Comparison of ENCODE assay signal across 18 mouse cellular contexts in genomic region chr9:37429326-37429725, GRCm38 (mm10). TPM values are rescaled to one million over a fixed set of nuclear protein-coding genes. Genes with fewer than 3 reads are reported as not detected.
DNase-seq lines count a peak whose midpoint lies in the region; ATAC-seq and TF ChIP-seq lines count a peak whose summit lies in the region.
"Had no signal": no experiment of that assay in that cellular context is flagged by ENCODE, and none has a peak within 500 bp of the region (broad histone marks: within the 10 kb centered on the region; RNA-seq: fewer than 3 reads in every experiment).

No protein-coding gene starts in this region.

- no peaks in the 10 kb centered on the region for H3K36me3 ChIP-seq in midbrain, embryonic 11.5 days (ENCODE audit: control insufficient read depth, insufficient read depth, low read length)
- no peaks in the 10 kb centered on the region for H3K36me3 ChIP-seq in midbrain, embryonic 15.5 days (replicated peaks)
- H3K36me3 ChIP-seq in ES-Bruce4 (ENCODE audit: control insufficient read depth, insufficient read depth, low read length, poor library complexity, severe bottlenecking): no peaks in the 10 kb centered on the region
- no peaks in the 10 kb centered on the region for H3K36me3 ChIP-seq in hindbrain, embryonic 10.5 days
- H3K36me3 ChIP-seq in neural tube, embryonic 13.5 days: no peaks in the 10 kb centered on the region
- H3K36me3 ChIP-seq: limb, embryonic 10.5 days; stomach, embryonic 15.5 days had no signal

- H3K4me3 ChIP-seq in midbrain, embryonic 11.5 days (ENCODE audit: low read depth, low read length): no peak overlapping the region
- no peak overlapping the region for H3K4me3 ChIP-seq in midbrain, embryonic 15.5 days
- H3K4me3 ChIP-seq in ES-Bruce4 (ENCODE audit: low read depth, low read length): peak overlapping the region; percentile 6; the same call in 1 of the 2 replicates
- H3K4me3 ChIP-seq in hindbrain, embryonic 10.5 days: peak overlapping the region; percentile 30
- H3K4me3 ChIP-seq in neural tube, embryonic 13.5 days: peak overlapping the region; percentile 20
- H3K4me3 ChIP-seq: heart, adult 2 months; limb, embryonic 10.5 days; stomach, embryonic 15.5 days had no signal

- DNase-seq in midbrain, embryonic 11.5 days (ENCODE audit: low spot score, missing footprints): no peak
- no peak for DNase-seq in hindbrain, embryonic 10.5 days (ENCODE audit: low spot score)
- no peak for DNase-seq in kidney, postnatal 14 days
- no peak for DNase-seq in thymus, postnatal 0 days (ENCODE audit: low spot score)
- DNase-seq: cerebellum, postnatal 25 days; heart, adult 2 months; heart, postnatal 36 days; kidney, adult 11 months; spleen, adult 18-20 months had no signal

- ATAC-seq in midbrain, embryonic 11.5 days (ENCODE audit: low FRiP score): no peak
- no peak for ATAC-seq in midbrain, embryonic 15.5 days (replicated peaks)
- no peak for ATAC-seq in neural tube, embryonic 13.5 days (ENCODE audit: low read depth)
- ATAC-seq: CD4-positive, CD25-positive, alpha-beta regulatory T cell, adult 4 months; forebrain, embryonic 16.5 days; lung, postnatal 0 days had no signal

- peaks cover 59% of the 10 kb centered on the region for H3K27me3 ChIP-seq in midbrain, embryonic 11.5 days (ENCODE audit: control insufficient read depth, insufficient read depth, low read length)
- H3K27me3 ChIP-seq in midbrain, embryonic 15.5 days (replicated peaks): peaks cover 68% of the 10 kb centered on the region
- peaks cover 6% of the 10 kb centered on the region for H3K27me3 ChIP-seq in ES-Bruce4 (ENCODE audit: control insufficient read depth, insufficient read depth, low read length, poor library complexity, severe bottlenecking)
- peaks cover 85% of the 10 kb centered on the region for H3K27me3 ChIP-seq in hindbrain, embryonic 10.5 days (ENCODE audit: insufficient read depth, poor library complexity, severe bottlenecking)
- peaks cover 94% of the 10 kb centered on the region for H3K27me3 ChIP-seq in neural tube, embryonic 13.5 days

- peak overlapping the region; percentile 7; the same call in 1 of the 2 replicates for H3K4me2 ChIP-seq in midbrain, embryonic 11.5 days
- no peak overlapping the region for H3K4me2 ChIP-seq in midbrain, embryonic 15.5 days
- H3K4me2 ChIP-seq in neural tube, embryonic 13.5 days: peak overlapping the region; percentile 70
- H3K4me2 ChIP-seq: stomach, embryonic 15.5 days had no signal

- no peak for TF ChIP-seq EP300 in ES-Bruce4 (IDR thresholded peaks at IDR 0.05; ENCODE audit: insufficient read depth, low read depth, low read length)

- no peaks in the 10 kb centered on the region for H3K9me3 ChIP-seq in midbrain, embryonic 11.5 days (ENCODE audit: control insufficient read depth, low read length)
- no peaks in the 10 kb centered on the region for H3K9me3 ChIP-seq in midbrain, embryonic 15.5 days
- no peaks in the 10 kb centered on the region for H3K9me3 ChIP-seq in ES-Bruce4 (replicated peaks; ENCODE audit: control insufficient read depth, insufficient read depth, low read length, poor library complexity, severe bottlenecking)
- no peaks in the 10 kb centered on the region for H3K9me3 ChIP-seq in hindbrain, embryonic 10.5 days
- no peaks in the 10 kb centered on the region for H3K9me3 ChIP-seq in neural tube, embryonic 13.5 days
- H3K9me3 ChIP-seq: limb, embryonic 10.5 days; stomach, embryonic 15.5 days had no signal

- peaks cover 5% of the 10 kb centered on the region; the same call in 1 of the 2 replicates for H3K4me1 ChIP-seq in midbrain, embryonic 11.5 days (ENCODE audit: control insufficient read depth, insufficient read depth, low read length)
- H3K4me1 ChIP-seq in midbrain, embryonic 15.5 days: peaks cover 22% of the 10 kb centered on the region
- peaks cover 2% of the 10 kb centered on the region for H3K4me1 ChIP-seq in ES-Bruce4 (ENCODE audit: control insufficient read depth, insufficient read depth, low read length)
- peaks cover 24% of the 10 kb centered on the region for H3K4me1 ChIP-seq in hindbrain, embryonic 10.5 days (replicated peaks)
- peaks cover 47% of the 10 kb centered on the region for H3K4me1 ChIP-seq in neural tube, embryonic 13.5 days (replicated peaks)

- no peak for TF ChIP-seq CTCF in ES-Bruce4 (IDR thresholded peaks at IDR 0.05; ENCODE audit: low read depth, low read length)

- TF ChIP-seq POLR2A in ES-Bruce4 (IDR thresholded peaks at IDR 0.05; ENCODE audit: insufficient read depth, low read length): no peak

- no peak overlapping the region for H3K27ac ChIP-seq in midbrain, embryonic 11.5 days (ENCODE audit: low read depth, low read length)
- no peak overlapping the region for H3K27ac ChIP-seq in midbrain, embryonic 15.5 days
- no peak overlapping the region for H3K27ac ChIP-seq in ES-Bruce4 (ENCODE audit: insufficient read depth, low read length)
- no peak overlapping the region for H3K27ac ChIP-seq in hindbrain, embryonic 10.5 days
- H3K27ac ChIP-seq in neural tube, embryonic 13.5 days (replicated peaks): no peak overlapping the region
- H3K27ac ChIP-seq: heart, adult 2 months; limb, embryonic 10.5 days; liver, embryonic 14.5 days; stomach, embryonic 15.5 days had no signal

- H3K9ac ChIP-seq in midbrain, embryonic 11.5 days (ENCODE audit: low read length): no peak overlapping the region
- H3K9ac ChIP-seq in midbrain, embryonic 15.5 days: no peak overlapping the region
- peak overlapping the region; percentile 10; the same call in 1 of the 2 replicates for H3K9ac ChIP-seq in ES-Bruce4 (ENCODE audit: low read depth, poor library complexity, severe bottlenecking)
- peak overlapping the region; percentile 31 for H3K9ac ChIP-seq in neural tube, embryonic 13.5 days
- H3K9ac ChIP-seq: liver, embryonic 14.5 days; stomach, embryonic 15.5 days had no signal

- 23% methylated on average over 26 of the region's 26 CpGs for WGBS in midbrain, embryonic 11.5 days
- WGBS in midbrain, embryonic 15.5 days: 26% methylated on average over 26 of the region's 26 CpGs
- WGBS in hindbrain, embryonic 10.5 days: 17% methylated on average over 26 of the region's 26 CpGs
- WGBS in neural tube, embryonic 13.5 days: 12% methylated on average over 26 of the region's 26 CpGs

RNA-seq across cellular contexts. Expression of gene Robo3, which starts 3.7 kb away (rescaled TPM):
- polyA plus RNA-seq in midbrain, embryonic 11.5 days (2014; fragmentation: Nextera tagmentation; extraction: Ambion mirVana): 40.1 and 43.9 TPM in 2 replicates
- polyA plus RNA-seq in midbrain, embryonic 15.5 days (2015; fragmentation: Nextera tagmentation; extraction: Ambion mirVana): 4.8 and 10.0 TPM in 2 replicates
- 1.5 and 1.7 TPM in 2 replicates for polyA plus RNA-seq in ES-Bruce4 (2011; ENCODE audit: insufficient read depth, insufficient read length, low read depth, missing spikeins)
- 29.1 and 148 TPM in 2 replicates for polyA plus RNA-seq in hindbrain, embryonic 10.5 days (2016; fragmentation: Nextera tagmentation; extraction: Ambion mirVana)
- 63.2 and 65.0 TPM in 2 replicates for polyA plus RNA-seq in neural tube, embryonic 13.5 days (2015; fragmentation: Nextera tagmentation; extraction: Ambion mirVana)
- 0.14 and 0.23 TPM in 2 replicates for polyA plus RNA-seq in thymus, postnatal 0 days (2015; fragmentation: Nextera tagmentation; extraction: Ambion mirVana)
- polyA plus RNA-seq: CD4-positive, CD25-positive, alpha-beta regulatory T cell, adult 4 months had no signal

RNA-seq across cellular contexts. Expression of gene Robo4, which starts 27.6 kb away (rescaled TPM):
- 5.1 and 5.3 TPM in 2 replicates for polyA plus RNA-seq in midbrain, embryonic 11.5 days (2014; fragmentation: Nextera tagmentation; extraction: Ambion mirVana)
- polyA plus RNA-seq in midbrain, embryonic 15.5 days (2015; fragmentation: Nextera tagmentation; extraction: Ambion mirVana): 5.2 and 6.2 TPM in 2 replicates
- polyA plus RNA-seq in ES-Bruce4 (2011; ENCODE audit: insufficient read depth, insufficient read length, low read depth, missing spikeins): 0.64 TPM in 1 of 2 replicates, not detected in the other
- polyA plus RNA-seq in hindbrain, embryonic 10.5 days (2016; fragmentation: Nextera tagmentation; extraction: Ambion mirVana): 6.6 and 7.7 TPM in 2 replicates
- polyA plus RNA-seq in neural tube, embryonic 13.5 days (2015; fragmentation: Nextera tagmentation; extraction: Ambion mirVana): 6.2 and 7.8 TPM in 2 replicates
- polyA plus RNA-seq in thymus, postnatal 0 days (2015; fragmentation: Nextera tagmentation; extraction: Ambion mirVana): 2.5 and 3.4 TPM in 2 replicates
- polyA plus RNA-seq: CD4-positive, CD25-positive, alpha-beta regulatory T cell, adult 4 months had no signal

RNA-seq across cellular contexts. Expression of gene Msantd2, which starts 59.8 kb away (rescaled TPM):
- polyA plus RNA-seq in midbrain, embryonic 11.5 days (2014; fragmentation: Nextera tagmentation; extraction: Ambion mirVana): 35.8 and 36.4 TPM in 2 replicates
- 31.9 and 33.8 TPM in 2 replicates for polyA plus RNA-seq in midbrain, embryonic 15.5 days (2015; fragmentation: Nextera tagmentation; extraction: Ambion mirVana)
- 85.4 and 85.6 TPM in 2 replicates for polyA plus RNA-seq in ES-Bruce4 (2011; ENCODE audit: insufficient read depth, insufficient read length, low read depth, missing spikeins)
- polyA plus RNA-seq in hindbrain, embryonic 10.5 days (2016; fragmentation: Nextera tagmentation; extraction: Ambion mirVana): 36.8 and 40.0 TPM in 2 replicates
- polyA plus RNA-seq in neural tube, embryonic 13.5 days (2015; fragmentation: Nextera tagmentation; extraction: Ambion mirVana): 33.4 and 33.7 TPM in 2 replicates
- polyA plus RNA-seq in thymus, postnatal 0 days (2015; fragmentation: Nextera tagmentation; extraction: Ambion mirVana): 15.5 and 16.7 TPM in 2 replicates

Comparison
In these comparisons a context has a peak if more than half of its experiments do, and no peak if none do; other contexts are left out.
1. H3K4me3 ChIP-seq: peak in ES-Bruce4 (single experiment), hindbrain, embryonic 10.5 days (single experiment) and neural tube, embryonic 13.5 days (single experiment); none in midbrain, embryonic 11.5 days (single experiment) and midbrain, embryonic 15.5 days (single experiment).
2. H3K9ac ChIP-seq: peak in ES-Bruce4 (single experiment) and neural tube, embryonic 13.5 days (single experiment); none in midbrain, embryonic 11.5 days (single experiment) and midbrain, embryonic 15.5 days (single experiment).